Mouse (Mus musculus): ENCODE data around the gene Mettl21a.
"Not testable (repeated sequence)": the region's sequence is repeated elsewhere in the genome, so short reads cannot be mapped to it uniquely, and the experiment has no call there.

Gene Mettl21a

DNA sequence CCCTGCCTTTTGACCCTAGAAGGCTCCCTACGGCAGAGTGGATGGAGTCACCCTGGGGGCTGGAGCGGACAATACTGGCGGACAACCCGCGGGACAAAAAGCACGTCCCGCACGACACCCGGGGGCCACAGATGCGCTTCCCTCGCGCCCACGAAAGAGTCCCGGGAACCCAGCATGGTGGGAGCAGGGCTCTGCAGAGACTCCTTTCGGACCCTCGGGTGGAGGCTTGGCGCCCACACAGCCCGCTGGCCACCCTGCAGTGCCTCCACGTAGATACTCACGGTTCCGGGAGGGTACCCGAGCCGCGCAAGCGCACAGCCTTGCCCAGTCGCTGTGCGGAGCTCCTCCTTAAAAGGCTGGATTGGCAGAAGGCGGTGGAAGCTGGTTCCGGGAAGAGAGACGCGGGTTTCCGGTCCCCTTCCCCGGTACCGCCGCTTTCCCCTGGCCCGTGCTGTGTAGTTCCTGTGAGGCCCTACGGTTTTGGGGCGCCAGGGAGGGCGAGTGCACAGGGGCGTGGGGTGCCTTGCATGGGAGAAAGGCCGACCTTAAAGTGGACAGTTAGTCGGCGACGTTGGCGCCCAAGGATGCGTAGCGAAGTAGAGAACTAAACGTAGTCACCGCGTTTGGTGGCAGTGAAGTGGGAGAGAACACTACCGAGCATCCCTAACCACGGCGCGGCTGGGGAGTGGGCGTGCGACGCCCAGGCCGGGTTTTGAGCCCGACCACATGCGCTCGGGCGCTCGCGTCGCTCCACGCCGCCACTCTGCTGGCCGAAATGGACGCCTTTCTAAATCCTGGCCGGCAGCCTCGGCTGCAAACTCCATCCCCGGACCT lies at the start of gene Mettl21a:
TSS of gene Mettl21a (minus strand) at position 362 of the 834 bp plus-strand sequence.
- peak; percentile 95 for DNase-seq

- peak; percentile 11 for DNase-seq
Measured at GRCm38 (mm10) chr1:64658876-64659275, 41.8 kb upstream of the Mettl21a start.

DNA sequence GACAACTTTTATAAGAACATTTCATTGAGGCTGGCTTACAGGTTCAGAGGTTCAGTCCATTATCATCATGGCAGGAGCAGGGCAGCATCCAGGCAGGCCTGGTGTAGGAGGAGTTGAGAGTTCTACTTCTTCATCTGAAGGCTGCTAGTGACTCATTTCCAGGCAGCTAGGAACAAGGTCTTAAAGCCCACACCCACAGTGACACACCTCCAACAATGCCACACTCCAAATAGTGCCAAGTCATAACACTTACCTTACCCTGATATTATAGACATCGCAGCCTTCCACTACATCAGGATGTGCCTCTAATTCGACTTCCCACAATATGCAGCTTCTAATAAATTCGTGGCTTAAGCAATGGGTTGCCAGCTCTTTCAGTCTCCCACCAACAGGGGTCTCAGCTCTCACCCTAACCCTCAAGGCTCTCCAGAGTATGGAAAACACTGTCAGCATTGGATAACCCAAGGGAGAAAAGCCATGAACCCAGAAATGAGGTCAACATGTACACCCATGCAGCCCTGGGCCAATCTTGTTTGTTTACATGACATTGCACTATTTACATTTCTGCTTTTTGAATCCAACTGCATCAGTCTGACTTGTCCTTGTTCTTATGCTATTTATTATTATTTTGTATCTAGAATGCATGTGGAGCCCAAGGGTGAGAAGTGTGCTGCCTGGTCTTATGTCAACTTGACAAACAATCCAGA lies 39.5 kb upstream of the Mettl21a start:
- DNase-seq, result no peak

DNA sequence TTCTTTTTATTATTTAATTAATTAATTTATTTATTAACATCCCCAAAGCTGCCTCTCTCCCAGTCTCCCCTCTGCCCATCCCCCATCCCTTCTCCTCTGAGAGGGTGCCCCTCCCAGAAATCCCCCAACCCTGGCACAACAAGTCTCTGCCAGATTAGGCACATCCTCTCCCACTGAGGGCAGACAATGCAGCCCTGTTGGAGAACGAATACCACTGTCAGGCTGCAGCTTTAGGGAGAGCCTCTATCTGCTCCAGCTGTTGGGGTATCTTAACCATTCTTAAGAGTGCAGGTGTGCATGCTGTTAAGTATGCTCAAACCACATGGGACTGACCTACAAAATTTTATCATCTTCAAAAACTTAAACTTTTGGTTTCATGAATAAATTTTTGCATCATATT lies 38.4 kb upstream of the Mettl21a start:
- DNase-seq, result no peak

GRCm38 (mm10) chr1:64653701-64654100 lies 36.7 kb upstream of the Mettl21a start:
- DNase-seq, result no peak

GRCm38 (mm10) chr1:64649362-64650124 lies 32.5 kb upstream of the Mettl21a start:
- no peak for DNase-seq

- no peak for DNase-seq
Measured at GRCm38 (mm10) chr1:64644513-64644912, 27.5 kb upstream of the Mettl21a start.

DNA sequence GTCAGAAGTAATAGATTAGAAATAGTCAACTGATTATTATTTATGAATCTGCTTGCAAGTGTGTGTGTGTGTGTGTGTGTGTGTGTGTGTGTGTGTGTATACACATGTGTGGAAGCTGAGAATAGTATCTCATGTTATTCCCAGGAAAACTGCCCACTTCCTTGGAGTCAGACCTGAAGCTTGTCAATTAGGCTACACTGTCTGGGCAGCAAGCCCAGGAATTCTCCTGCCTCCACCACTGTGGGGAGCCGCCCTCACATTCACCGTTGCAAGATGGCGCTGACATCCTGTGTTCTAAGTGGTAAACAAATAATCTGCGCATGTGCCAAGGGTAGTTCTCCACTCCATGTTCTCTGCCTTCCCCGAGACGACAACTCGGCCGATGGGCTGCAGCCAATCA lies 25.5 kb upstream of the Mettl21a start:
- DNase-seq, result not testable (repeated sequence)

DNA sequence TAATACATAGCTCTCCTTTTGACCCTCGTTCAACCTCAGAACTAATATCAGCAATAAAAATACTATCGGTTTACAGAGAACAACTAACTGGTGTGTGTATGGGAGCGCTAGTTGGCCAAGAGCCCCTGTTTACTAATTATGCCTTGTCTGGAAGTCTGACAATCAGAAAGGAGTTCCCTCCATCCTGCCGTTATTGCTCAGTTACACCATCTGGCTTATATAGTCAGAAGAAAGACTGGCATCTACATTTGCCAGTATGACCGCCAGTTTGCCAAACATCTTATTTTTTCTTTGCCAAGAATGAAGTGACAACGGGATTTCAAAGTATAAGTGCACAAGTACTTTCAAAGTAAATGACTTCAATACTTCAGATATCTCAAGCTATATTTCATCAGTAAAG lies 24.0 kb upstream of the Mettl21a start:
- no peak for DNase-seq

DNA sequence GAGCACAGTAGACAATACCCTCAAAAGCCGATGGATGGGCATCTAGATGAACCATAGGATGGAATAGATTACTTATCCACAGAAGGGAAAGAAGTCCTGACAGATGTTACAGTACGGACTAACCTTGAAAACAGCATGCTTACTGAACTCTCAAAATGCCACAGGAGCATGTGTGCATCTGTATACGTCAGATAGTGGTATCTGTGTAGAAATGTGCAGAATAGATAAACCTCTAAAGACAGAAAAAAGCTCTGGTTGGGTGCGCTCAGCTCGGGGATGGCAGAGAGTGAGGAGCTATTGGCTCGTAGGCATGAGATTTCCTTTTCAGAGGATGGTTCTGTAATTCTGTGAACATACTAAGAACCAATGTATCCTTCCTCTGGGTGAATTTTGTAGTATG lies 22.2 kb upstream of the Mettl21a start:
- no peak for DNase-seq

DNA sequence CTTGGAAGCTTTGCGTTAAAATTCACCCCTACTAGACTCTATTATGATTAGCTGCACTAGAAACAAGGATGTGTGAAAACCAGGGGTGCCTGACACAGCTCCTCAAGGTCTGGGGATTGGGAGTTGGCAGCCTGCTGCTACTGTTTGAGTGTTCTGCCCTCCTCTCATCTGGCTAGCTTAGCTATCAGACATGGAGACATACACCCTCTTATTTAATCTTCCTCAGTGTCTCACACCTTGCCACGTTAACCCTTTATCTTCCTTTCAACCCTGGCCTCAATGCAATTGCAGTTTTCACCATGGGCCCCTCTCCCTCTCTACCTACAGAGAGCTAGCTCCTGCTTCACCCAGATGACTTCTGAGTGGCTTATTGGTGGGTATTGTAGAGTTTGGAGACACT lies 18.6 kb upstream of the Mettl21a start:
- DNase-seq, result no peak

DNA sequence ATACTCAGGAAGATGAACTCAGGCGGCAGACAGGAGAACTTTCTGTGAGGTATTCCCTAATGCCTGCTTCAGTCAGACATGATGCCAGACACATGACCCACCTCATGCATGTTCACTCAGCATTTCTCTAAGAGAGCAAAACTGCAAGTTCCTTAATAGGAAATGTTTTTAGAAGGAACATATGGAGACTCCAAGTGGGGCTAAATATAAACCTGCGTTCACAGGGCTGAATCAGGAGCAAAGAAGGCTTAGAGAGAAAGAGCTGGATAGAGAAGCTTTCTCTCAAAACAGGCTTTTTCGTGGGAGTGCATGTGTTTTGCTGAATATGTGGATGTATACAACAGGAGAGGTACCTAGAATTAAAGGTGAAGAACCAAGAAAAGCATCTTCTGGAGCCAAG lies 16.2 kb upstream of the Mettl21a start:
- DNase-seq, result no peak

GRCm38 (mm10) chr1:64631526-64631925 lies 14.5 kb upstream of the Mettl21a start:
- DNase-seq, result no peak

GRCm38 (mm10) chr1:64625214-64625613 lies 8.2 kb upstream of the Mettl21a start:
- no peak for DNase-seq

- no peak for DNase-seq
Measured at GRCm38 (mm10) chr1:64623558-64624435, 6.8 kb upstream of the Mettl21a start.

DNA sequence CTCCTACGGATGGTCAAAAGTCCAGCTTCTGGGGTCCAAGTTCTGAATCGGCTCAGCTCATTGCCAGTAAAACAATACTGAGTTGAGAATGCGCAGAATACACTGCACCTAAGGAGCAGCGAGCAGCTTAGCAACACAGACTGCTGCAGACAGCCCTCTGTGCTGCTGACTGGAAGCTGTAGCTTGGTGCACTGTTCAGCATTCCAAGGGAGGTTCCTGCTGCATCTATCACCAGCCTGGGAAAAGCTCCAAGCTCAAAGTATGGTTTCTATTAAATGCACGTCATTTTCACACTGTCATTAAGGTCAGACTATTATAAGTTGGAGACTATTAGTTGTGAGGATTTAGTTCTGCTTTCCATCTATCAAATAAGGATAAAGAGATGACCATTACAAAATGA lies 4.1 kb upstream of the Mettl21a start:
- no peak for DNase-seq

DNA sequence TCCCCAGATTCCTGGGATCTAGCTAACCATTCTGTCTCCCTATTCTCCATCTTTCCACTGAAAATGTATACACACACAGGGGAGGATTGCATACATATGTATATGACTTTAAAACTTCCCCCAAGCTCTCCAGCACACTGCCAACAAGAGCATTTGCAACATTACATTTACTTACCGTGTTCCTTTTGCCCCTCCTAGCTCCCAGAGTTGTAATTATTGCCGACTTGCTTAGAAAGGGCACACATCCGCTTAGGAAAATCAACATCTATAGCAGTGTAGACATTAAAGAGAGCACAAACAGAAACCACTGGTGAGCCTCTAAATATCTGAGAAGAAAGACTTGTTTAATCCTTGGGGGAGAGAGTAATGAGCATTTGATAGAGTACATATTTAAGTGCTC lies 1.2 kb upstream of the Mettl21a start:
- no peak for DNase-seq

DNA sequence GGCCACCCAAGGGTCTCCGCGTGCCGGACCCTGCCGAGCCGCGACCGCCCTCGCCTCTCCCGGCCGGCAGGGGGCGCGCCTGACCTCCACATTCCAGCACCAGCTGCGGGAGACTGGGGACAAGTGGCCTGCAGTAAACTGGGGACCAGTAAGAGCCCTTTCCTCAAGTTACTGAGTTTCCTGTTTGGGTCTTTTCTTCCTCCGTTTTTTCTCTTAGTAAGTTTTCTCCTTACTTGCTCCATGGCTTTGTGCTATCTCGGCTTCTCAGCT lies 608 bp upstream of the Mettl21a start:
- DNase-seq, result peak; percentile 93

GRCm38 (mm10) chr1:64616531-64616880 lies 536 bp downstream of the Mettl21a start:
- no peak for DNase-seq

DNA sequence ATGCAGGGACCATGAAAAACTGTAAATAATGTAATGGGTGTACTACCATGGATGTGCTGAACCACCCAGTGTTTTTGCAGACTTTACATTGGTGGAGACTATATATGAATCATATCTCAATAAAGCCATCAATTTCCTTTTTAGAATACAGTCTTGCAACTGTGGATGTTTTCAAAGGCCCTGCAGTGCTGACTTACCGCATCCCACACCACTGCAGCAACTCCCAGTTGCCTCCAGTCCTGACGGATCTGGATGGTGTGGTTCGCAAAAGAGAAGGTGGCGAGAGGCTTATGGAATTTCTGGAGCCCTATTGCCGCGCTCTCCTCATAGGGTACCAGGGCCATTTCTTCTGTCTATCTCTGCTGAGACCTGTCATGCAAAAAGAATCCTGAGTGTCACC lies 966 bp downstream of the Mettl21a start:
- DNase-seq, result no peak

- no peak for DNase-seq
Measured at GRCm38 (mm10) chr1:64615531-64615991, 1.5 kb downstream of the Mettl21a start.

DNA sequence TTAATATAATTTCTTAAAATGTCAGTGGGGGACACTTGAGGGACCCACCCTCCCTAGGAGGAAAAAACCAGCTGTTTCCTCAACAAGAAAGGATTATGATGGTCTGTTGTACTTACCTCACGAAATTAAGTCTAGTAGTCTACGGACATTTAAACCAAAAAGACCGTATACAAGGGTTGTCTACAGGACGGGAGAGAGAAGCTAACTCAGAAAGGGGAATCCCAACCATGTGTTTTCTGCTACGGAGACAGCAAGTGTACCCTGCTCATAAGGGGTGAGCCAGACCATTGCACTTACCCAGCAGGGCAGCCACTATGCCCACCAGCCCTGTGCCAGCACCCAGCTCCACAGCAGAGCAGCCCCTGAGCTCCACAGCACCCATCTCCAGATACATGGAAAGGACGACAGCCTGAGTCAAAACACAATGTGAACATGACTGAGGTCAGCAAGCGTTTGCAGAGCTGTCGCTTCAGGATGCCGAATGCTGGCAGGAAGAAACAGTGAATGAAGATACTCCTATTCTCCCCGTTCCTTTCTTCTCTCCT lies 2.2 kb downstream of the Mettl21a start:
- DNase-seq, result no peak

All from kidney, postnatal 10 days (tissue).